Mouse (Mus musculus) spleen, postnatal 14 days (tissue): Measurements from ENCODE around the gene Samd3.

Experiments
- DNase-seq, 2 experiments: peaks; one replicate each; pipeline ENCODE4 v3.0.0; 2021 to 2022; ENCODE audit warnings: low spot score in 2 of 2

Samd3 gene

GRCm38 (mm10) chr10:26302336-26302735, 72.8 kb downstream of the Samd3 start:
- no peak for DNase-seq

GRCm38 (mm10) chr10:26303485-26303884, 74.0 kb downstream of the Samd3 start:
- no peak for DNase-seq

GRCm38 (mm10) chr10:26314327-26314726, 84.8 kb downstream of the Samd3 start:
- DNase-seq, result no peak

- no peak for DNase-seq
These were observed 91.2 kb downstream of the Samd3 start for GRCm38 (mm10) chr10:26320679-26321078.
